Mouse (Mus musculus): Measurements from ENCODE around the gene Ccdc105. TPM values are rescaled to one million over a fixed set of nuclear protein-coding genes. Genes with fewer than 3 reads are reported as not detected.

Gene Ccdc105
- polyA plus RNA-seq, 1 experiment from 2014 or later: 0.26 TPM

DNA sequence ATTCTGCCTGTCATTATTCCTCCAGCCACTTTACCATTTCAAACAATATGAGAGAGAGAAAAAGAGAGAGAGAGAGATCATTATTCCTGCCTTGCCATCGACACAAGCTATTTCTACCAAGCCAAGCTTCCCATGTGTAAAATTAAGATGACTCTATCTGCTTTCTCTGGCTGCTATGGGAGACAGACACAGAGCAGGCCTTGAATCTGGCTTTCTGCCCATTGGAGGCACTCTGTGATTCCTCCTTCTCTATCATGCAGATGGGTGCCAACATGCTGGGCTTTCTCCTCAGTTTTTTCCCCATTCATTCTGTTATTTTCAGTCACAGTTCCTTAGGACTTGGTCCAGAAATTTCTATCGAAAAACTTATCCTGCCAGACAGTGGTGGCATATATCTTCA is 30.2 kb downstream of the Ccdc105 start:
- Histone ChIP-seq H3K4me2 (ENCODE audit: low read length) (no peak overlapping the region), H3K4me1 (ENCODE audit: control insufficient read depth, insufficient read depth, low read depth, low read length) (no peaks in the 10 kb centered on the region), H3K36me3 (ENCODE audit: control insufficient read depth, insufficient read depth, low read length) (no peaks in the 10 kb centered on the region), H3K9ac (ENCODE audit: low read depth, low read length) (no peak overlapping the region), H3K4me3 (ENCODE audit: low read length) (no peak overlapping the region), H3K9me3 (ENCODE audit: control insufficient read depth, low read length) (no peaks in the 10 kb centered on the region), H3K27ac (ENCODE audit: low read depth, low read length) (no peak overlapping the region), H3K27me3 (replicated peaks; ENCODE audit: control insufficient read depth, insufficient read depth, low read length) (no peaks in the 10 kb centered on the region)
- ATAC-seq: peak; percentile 77
- WGBS: 36% methylated on average over 2 of the region's 2 CpGs

DNA sequence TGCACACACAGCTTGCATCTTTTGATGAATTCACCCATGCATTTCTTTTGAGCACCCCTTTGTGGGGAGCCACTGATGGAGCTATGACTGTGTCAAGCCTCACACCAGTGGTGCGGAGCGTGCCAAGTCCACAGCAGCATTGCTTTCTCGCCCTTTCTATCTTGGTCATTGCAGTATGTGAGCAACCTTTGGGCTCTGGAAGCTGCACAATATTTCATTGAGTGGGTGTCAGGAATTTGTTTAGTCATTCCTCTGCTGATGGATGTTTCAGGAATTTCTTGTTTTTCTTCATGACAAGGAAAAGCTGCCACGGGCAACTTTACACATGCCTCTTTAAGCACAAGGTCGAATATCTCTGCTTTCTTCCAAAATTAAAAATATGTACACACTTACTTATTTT is 30.8 kb downstream of the Ccdc105 start:
- no peak overlapping the region for H3K4me2 ChIP-seq (ENCODE audit: low read length)
- WGBS: 83% methylated on average over 5 of the region's 5 CpGs
- no peak for ATAC-seq
- no peaks in the 10 kb centered on the region for H3K36me3 ChIP-seq (ENCODE audit: control insufficient read depth, insufficient read depth, low read length)
- H3K4me1 ChIP-seq (ENCODE audit: control insufficient read depth, insufficient read depth, low read depth, low read length): no peaks in the 10 kb centered on the region
- no peak overlapping the region for H3K4me3 ChIP-seq (ENCODE audit: low read length)
- H3K27ac ChIP-seq (ENCODE audit: low read depth, low read length): no peak overlapping the region
- no peaks in the 10 kb centered on the region for H3K27me3 ChIP-seq (replicated peaks; ENCODE audit: control insufficient read depth, insufficient read depth, low read length)
- no peak overlapping the region for H3K9ac ChIP-seq (ENCODE audit: low read depth, low read length)
- H3K9me3 ChIP-seq (ENCODE audit: control insufficient read depth, low read length): no peaks in the 10 kb centered on the region

- Histone ChIP-seq H3K9ac (ENCODE audit: low read depth, low read length) (no peak within 1 kb of the TSS), H3K9me3 (ENCODE audit: control insufficient read depth, low read length) (no peaks in the 10 kb centered on the region), H3K36me3 (ENCODE audit: control insufficient read depth, insufficient read depth, low read length) (no peaks in the 10 kb centered on the region), H3K27me3 (replicated peaks; ENCODE audit: control insufficient read depth, insufficient read depth, low read length) (no peaks in the 10 kb centered on the region), H3K27ac (ENCODE audit: low read depth, low read length) (no peak within 1 kb of the TSS), H3K4me3 (ENCODE audit: low read length) (no peak within 1 kb of the TSS), H3K4me2 (ENCODE audit: low read length) (no peak within 1 kb of the TSS), H3K4me1 (ENCODE audit: control insufficient read depth, insufficient read depth, low read depth, low read length) (no peaks in the 10 kb centered on the region)
- no peak for ATAC-seq
- WGBS: 77% methylated on average over 10 of the region's 11 CpGs
Measured at GRCm38 (mm10) chr10:78718056-78718455, 34.8 kb downstream of the Ccdc105 start, which contains the start of gene Casp14. Gene Casp14 (minus strand): TSS chr10:78718294.

GRCm38 (mm10) chr10:78716231-78716630 is 36.6 kb downstream of the Ccdc105 start:
- H3K27me3 ChIP-seq (replicated peaks; ENCODE audit: control insufficient read depth, insufficient read depth, low read length): no peaks in the 10 kb centered on the region
- no peaks in the 10 kb centered on the region for H3K4me1 ChIP-seq (ENCODE audit: control insufficient read depth, insufficient read depth, low read depth, low read length)
- no peak overlapping the region for H3K4me3 ChIP-seq (ENCODE audit: low read length)

DNA sequence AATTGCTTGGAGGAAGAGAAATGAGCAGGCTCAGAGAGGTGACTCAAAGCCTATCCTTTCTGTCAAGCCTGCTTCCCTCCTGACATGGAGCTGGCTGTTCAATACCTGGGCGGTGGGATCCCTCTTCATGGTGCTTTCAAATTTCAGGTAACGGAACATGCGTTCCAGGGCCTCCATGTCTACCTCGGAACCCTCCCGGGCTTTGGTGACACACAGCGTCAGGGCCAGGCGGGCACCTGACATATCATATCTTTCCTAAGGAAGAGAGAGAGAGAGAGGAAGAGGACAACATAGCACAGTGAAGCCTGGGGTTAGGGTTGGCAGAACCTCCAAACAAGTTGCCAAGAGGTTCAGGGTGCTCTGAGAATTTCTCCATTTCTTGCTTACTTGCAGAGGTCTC is 37.7 kb downstream of the Ccdc105 start:
- Histone ChIP-seq H3K9ac (ENCODE audit: low read depth, low read length) (no peak overlapping the region), H3K4me3 (ENCODE audit: low read length) (no peak overlapping the region), H3K4me1 (ENCODE audit: control insufficient read depth, insufficient read depth, low read depth, low read length) (no peaks in the 10 kb centered on the region), H3K4me2 (ENCODE audit: low read length) (no peak overlapping the region), H3K27ac (ENCODE audit: low read depth, low read length) (no peak overlapping the region), H3K27me3 (replicated peaks; ENCODE audit: control insufficient read depth, insufficient read depth, low read length) (no peaks in the 10 kb centered on the region), H3K9me3 (ENCODE audit: control insufficient read depth, low read length) (no peaks in the 10 kb centered on the region), H3K36me3 (ENCODE audit: control insufficient read depth, insufficient read depth, low read length) (no peaks in the 10 kb centered on the region)
- ATAC-seq: no peak
- WGBS: 96% methylated on average over 7 of the region's 7 CpGs

More at GRCm38 (mm10) chr10:78716231-78716630, 36.6 kb downstream of the Ccdc105 start:
- H3K9ac ChIP-seq (ENCODE audit: low read depth, low read length): no peak overlapping the region
- H3K4me2 ChIP-seq (ENCODE audit: low read length): no peak overlapping the region
- no peak overlapping the region for H3K27ac ChIP-seq (ENCODE audit: low read depth, low read length)
- ATAC-seq: no peak
- H3K9me3 ChIP-seq (ENCODE audit: control insufficient read depth, low read length): no peaks in the 10 kb centered on the region
- H3K36me3 ChIP-seq (ENCODE audit: control insufficient read depth, insufficient read depth, low read length): no peaks in the 10 kb centered on the region

DNA sequence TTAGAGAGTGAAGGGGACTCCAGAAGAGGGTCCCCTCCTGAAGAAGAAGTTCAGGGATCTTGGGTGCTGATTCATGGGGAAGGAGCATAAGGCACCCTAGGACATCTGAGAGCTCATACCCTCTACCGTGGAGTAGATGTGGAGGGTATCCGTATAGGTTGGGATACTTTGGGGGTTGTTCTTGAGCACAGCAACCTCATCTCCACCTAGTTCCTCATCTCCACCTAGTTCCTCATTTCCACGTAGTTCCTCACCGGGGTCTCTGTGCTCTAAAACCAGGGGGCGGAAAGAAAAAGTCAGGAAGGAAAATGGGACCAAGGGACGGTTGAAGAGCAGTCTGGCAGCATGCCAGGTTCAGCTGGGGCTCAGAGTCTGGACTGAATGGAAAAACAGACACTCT is 38.7 kb downstream of the Ccdc105 start:
- Histone ChIP-seq H3K9me3 (ENCODE audit: control insufficient read depth, low read length) (no peaks in the 10 kb centered on the region), H3K27ac (ENCODE audit: low read depth, low read length) (no peak overlapping the region), H3K4me3 (ENCODE audit: low read length) (no peak overlapping the region), H3K36me3 (ENCODE audit: control insufficient read depth, insufficient read depth, low read length) (no peaks in the 10 kb centered on the region), H3K9ac (ENCODE audit: low read depth, low read length) (no peak overlapping the region), H3K4me1 (ENCODE audit: control insufficient read depth, insufficient read depth, low read depth, low read length) (no peaks in the 10 kb centered on the region), H3K27me3 (replicated peaks; ENCODE audit: control insufficient read depth, insufficient read depth, low read length) (no peaks in the 10 kb centered on the region), H3K4me2 (ENCODE audit: low read length) (no peak overlapping the region)
- no peak for ATAC-seq
- 81% methylated on average over 6 of the region's 6 CpGs for WGBS

DNA sequence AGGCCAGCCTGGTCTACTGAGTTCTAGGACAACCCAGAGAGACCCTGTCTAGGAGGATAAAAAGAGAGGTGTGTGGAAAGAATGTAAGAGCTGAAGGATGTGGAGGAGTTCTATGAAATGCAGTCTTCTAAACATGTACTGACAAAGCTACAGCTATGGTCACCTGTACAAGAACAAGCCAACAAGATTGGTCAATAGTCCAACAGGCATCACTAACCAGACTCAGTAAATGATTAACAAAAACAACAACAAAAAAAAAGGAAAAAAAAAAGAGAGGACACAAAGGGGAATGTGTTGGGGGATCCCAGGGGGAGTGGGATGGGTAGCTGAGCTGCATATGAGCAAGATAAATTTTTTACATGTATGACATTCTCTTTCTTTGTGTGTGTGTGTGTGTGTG is 42.2 kb downstream of the Ccdc105 start:
- no peaks in the 10 kb centered on the region for H3K27me3 ChIP-seq (replicated peaks; ENCODE audit: control insufficient read depth, insufficient read depth, low read length)
- ATAC-seq: no peak

DNA sequence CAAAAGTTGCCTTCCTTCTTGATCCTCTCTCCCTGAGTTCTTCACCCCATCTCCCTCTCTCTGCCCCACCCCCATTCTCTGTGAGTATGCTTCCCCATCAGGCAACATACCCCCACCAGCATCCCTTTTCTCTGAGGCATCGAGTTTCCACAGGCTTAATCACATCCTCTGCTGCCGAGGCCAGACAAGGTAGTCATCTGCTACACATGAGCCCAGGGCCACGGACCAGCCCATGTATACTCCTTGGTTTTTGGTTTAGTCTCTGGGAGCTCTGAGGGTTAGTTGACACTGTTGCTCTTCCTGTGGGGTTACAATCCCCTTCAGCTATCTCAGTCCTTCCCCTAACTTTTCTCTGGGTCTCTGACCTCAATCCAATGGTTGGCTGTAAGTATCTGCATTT is 52.0 kb downstream of the Ccdc105 start:
- no peaks in the 10 kb centered on the region for H3K27me3 ChIP-seq (replicated peaks; ENCODE audit: control insufficient read depth, insufficient read depth, low read length)
- H3K4me1 ChIP-seq (ENCODE audit: control insufficient read depth, insufficient read depth, low read depth, low read length): no peaks in the 10 kb centered on the region
- no peaks in the 10 kb centered on the region for H3K36me3 ChIP-seq (ENCODE audit: control insufficient read depth, insufficient read depth, low read length)
- H3K9ac ChIP-seq (ENCODE audit: low read depth, low read length): no peak overlapping the region
- WGBS: 68% methylated on average over 3 of the region's 3 CpGs
- H3K9me3 ChIP-seq (ENCODE audit: control insufficient read depth, low read length): no peaks in the 10 kb centered on the region
- H3K4me3 ChIP-seq (ENCODE audit: low read length): no peak overlapping the region
- no peak for ATAC-seq
- no peak overlapping the region for H3K27ac ChIP-seq (ENCODE audit: low read depth, low read length)
- H3K4me2 ChIP-seq (ENCODE audit: low read length): no peak overlapping the region

More for the DNA sequence above, 42.2 kb downstream of the Ccdc105 start:
- Histone ChIP-seq H3K36me3 (ENCODE audit: control insufficient read depth, insufficient read depth, low read length) (no peaks in the 10 kb centered on the region), H3K4me3 (ENCODE audit: low read length) (no peak overlapping the region), H3K4me2 (ENCODE audit: low read length) (no peak overlapping the region), H3K9ac (ENCODE audit: low read depth, low read length) (no peak overlapping the region), H3K27ac (ENCODE audit: low read depth, low read length) (no peak overlapping the region), H3K9me3 (ENCODE audit: control insufficient read depth, low read length) (no peaks in the 10 kb centered on the region), H3K4me1 (ENCODE audit: control insufficient read depth, insufficient read depth, low read depth, low read length) (no peaks in the 10 kb centered on the region)
